Mouse (Mus musculus) midbrain, embryonic 15.5 days (tissue): ENCODE measurements at regions not wholly inside any gene's neighbourhood (a gene's known extent, or its start where the extent isn't known, plus 50 kb on each side); places are given as distances from the start of the nearest gene placed in this dataset.

Source experiments
- ATAC-seq: fragments of 200-750 bp; cut with Nextera tagmentation; replicated peaks from 2 replicates; pipeline ENCODE4 v1.8.0; 2017; ENCODE audit warnings: moderate TSS enrichment
- H3K27ac ChIP-seq: fragments of 300-500 bp; sonication (generic); 2 replicates; pipeline ENCODE4 v1.5.1; 2015; ENCODE audit warnings: mild to moderate bottlenecking, inconsistent platforms
- H3K27me3 ChIP-seq: fragments of 300-500 bp; sonication (generic); replicated peaks from 2 replicates; pipeline ENCODE4 v1.6.1; 2015; ENCODE audit warnings: inconsistent platforms
- H3K36me3 ChIP-seq: fragments of 300-500 bp; sonication (generic); replicated peaks from 2 replicates; pipeline ENCODE4 v1.6.1; 2015; ENCODE audit warnings: inconsistent platforms
- H3K4me1 ChIP-seq: fragments of 300-500 bp; sonication (generic); 2 replicates; pipeline ENCODE4 v1.6.1; 2015; ENCODE audit warnings: inconsistent platforms
- H3K4me2 ChIP-seq: fragments of 300-500 bp; sonication (generic); 2 replicates; pipeline ENCODE4 v1.6.1; 2015; ENCODE audit warnings: inconsistent platforms, mild to moderate bottlenecking, moderate library complexity
- H3K4me3 ChIP-seq: fragments of 300-500 bp; sonication (generic); 2 replicates; pipeline ENCODE4 v1.5.1; 2015; ENCODE audit warnings: mild to moderate bottlenecking, inconsistent platforms
- H3K9ac ChIP-seq: fragments of 300-500 bp; sonication (generic); 2 replicates; pipeline ENCODE4 v1.6.1; 2015; ENCODE audit warnings: mild to moderate bottlenecking, inconsistent platforms
- H3K9me3 ChIP-seq: fragments of 300-500 bp; sonication (generic); 2 replicates; pipeline ENCODE4 v1.6.1; 2016; ENCODE audit warnings: inconsistent platforms
- WGBS: fragments of 180-500 bp; shearing (Covaris S2); methylation state at CpG from one replicate; pipeline ENCODE4 v1.1.7; 2015; ENCODE audit warnings: mixed read lengths; 5-methylcytosine and 5-hydroxymethylcytosine counted together

DNA sequence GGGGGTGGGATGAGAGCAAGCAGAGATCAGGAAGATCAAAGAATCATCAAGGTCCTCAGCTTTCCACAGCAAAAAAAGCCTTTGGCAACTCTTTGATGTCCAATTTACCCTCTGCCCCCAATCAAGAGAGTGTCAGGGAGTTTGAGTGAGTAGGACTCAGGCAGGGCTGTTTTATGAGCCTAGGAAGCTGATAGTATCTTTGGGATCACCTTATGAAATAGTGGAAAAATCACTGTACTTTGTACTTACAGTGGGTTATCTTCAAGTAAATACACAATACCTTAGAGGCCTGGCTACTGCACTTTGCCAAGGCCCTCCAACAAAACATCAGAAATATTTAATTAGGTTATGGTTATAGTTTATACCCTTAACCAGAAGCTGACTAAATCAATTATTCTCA is 1085.4 kb downstream of the Slc22a22 start:
- Histone ChIP-seq H3K27me3 (no peaks in the 10 kb centered on the region), H3K9ac (no peak overlapping the region), H3K36me3 (no peaks in the 10 kb centered on the region), H3K4me3 (no peak overlapping the region), H3K9me3 (no peaks in the 10 kb centered on the region), H3K27ac (no peak overlapping the region), H3K4me2 (no peak overlapping the region), H3K4me1 (no peaks in the 10 kb centered on the region)
- ATAC-seq: no peak

DNA sequence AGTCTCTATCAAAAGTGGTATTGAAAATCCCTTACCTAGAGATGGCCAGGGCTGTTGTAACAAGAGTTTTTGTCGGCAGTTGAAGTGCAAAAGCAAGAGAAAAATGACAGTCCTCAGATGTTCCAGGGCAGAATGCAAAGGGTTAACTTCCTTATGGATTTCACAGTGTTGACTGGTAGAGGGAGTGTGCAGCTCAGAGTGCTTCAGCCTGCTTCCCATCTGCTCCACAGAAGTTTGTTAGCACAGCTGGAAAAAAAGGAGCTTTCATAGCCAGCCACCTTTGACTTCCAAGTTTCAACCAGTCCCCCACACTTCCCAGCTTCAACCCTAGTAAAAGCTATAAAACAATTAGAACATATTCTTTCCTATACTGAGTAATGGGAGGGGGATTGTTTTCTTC is 1098.9 kb downstream of the Slc22a22 start:
- Histone ChIP-seq H3K36me3 (no peaks in the 10 kb centered on the region), H3K4me3 (no peak overlapping the region), H3K4me2 (no peak overlapping the region), H3K27ac (no peak overlapping the region), H3K27me3 (no peaks in the 10 kb centered on the region), H3K9ac (no peak overlapping the region), H3K4me1 (no peaks in the 10 kb centered on the region), H3K9me3 (no peaks in the 10 kb centered on the region)
- no peak for ATAC-seq
- 79% methylated on average over 1 of the region's 1 CpGs for WGBS

DNA sequence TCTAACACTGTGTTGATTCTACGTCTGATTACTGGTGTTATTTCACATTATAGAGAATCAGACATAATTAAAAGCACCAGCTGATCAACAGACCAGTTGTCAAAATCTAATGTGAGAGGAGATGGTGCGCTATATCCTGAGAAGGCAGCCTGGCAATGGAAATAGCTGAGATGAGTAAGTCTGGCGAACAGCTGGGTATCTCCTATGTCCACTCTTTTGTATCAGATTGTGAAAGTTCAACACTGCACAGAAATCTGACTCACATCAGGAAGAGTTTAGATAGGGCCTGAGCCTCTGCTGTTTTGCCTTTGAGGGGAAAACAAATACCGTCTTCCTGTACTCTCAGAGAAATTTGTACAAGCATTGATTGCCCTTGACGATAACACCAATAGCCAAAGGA is 1126.5 kb downstream of the Slc22a22 start:
- WGBS: 87% methylated on average over 5 of the region's 5 CpGs
- ATAC-seq: no peak
- H3K4me3 ChIP-seq: no peak overlapping the region
- no peaks in the 10 kb centered on the region for H3K9me3 ChIP-seq
- H3K36me3 ChIP-seq: no peaks in the 10 kb centered on the region
- no peaks in the 10 kb centered on the region for H3K4me1 ChIP-seq
- no peak overlapping the region for H3K4me2 ChIP-seq
- H3K27ac ChIP-seq: no peak overlapping the region
- H3K27me3 ChIP-seq: no peaks in the 10 kb centered on the region
- no peak overlapping the region for H3K9ac ChIP-seq

DNA sequence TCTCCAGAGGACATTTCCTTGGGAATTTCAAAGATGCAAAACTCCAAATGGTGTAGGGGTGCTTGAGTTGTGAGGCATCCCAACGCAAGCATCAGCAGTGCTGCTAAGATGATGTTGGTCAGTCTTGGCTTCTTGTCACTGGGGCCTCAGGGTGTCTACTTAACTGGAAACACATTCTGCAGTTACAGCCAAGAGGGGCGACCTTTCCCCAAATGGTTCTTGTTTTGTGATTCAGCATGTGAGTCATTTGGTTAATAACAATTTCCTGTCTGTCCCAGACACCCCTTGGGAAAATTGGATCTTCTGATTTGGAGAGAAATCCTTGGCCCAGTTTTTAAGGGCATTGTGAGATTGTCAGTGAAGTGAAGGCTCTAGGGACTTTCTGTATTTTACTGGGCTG is 1131.3 kb downstream of the Slc22a22 start:
- Histone ChIP-seq H3K27ac (no peak overlapping the region), H3K9me3 (no peaks in the 10 kb centered on the region), H3K4me1 (no peaks in the 10 kb centered on the region), H3K36me3 (no peaks in the 10 kb centered on the region), H3K27me3 (no peaks in the 10 kb centered on the region), H3K4me3 (no peak overlapping the region), H3K4me2 (no peak overlapping the region), H3K9ac (no peak overlapping the region)
- no peak for ATAC-seq
- 77% methylated on average over 2 of the region's 2 CpGs for WGBS

DNA sequence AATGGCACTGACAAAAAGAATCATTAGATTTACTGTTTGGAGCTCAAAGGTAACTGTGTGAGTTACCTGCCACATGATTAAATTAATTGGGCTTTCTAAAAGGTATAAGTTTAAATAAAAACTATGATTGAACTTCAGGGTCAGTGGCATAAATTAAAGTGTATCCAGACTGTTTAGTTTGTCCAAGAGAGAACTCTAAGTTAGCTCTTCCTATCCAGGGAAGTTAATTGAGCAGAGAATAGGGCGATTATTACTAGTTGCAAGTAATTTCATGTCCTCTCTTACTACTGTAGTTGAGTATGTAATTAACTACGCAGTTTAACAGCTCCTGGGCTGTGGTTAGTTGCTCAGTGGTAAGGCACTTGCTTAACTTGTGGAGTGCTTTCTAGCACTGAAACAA is 1132.5 kb downstream of the Slc22a22 start:
- no peak overlapping the region for H3K4me3 ChIP-seq
- WGBS: 83% methylated on average over 2 of the region's 2 CpGs
- H3K27ac ChIP-seq: no peak overlapping the region
- no peak for ATAC-seq
- H3K27me3 ChIP-seq: no peaks in the 10 kb centered on the region
- H3K9me3 ChIP-seq: no peaks in the 10 kb centered on the region
- H3K36me3 ChIP-seq: no peaks in the 10 kb centered on the region
- H3K4me1 ChIP-seq: no peaks in the 10 kb centered on the region
- no peak overlapping the region for H3K4me2 ChIP-seq
- H3K9ac ChIP-seq: no peak overlapping the region

DNA sequence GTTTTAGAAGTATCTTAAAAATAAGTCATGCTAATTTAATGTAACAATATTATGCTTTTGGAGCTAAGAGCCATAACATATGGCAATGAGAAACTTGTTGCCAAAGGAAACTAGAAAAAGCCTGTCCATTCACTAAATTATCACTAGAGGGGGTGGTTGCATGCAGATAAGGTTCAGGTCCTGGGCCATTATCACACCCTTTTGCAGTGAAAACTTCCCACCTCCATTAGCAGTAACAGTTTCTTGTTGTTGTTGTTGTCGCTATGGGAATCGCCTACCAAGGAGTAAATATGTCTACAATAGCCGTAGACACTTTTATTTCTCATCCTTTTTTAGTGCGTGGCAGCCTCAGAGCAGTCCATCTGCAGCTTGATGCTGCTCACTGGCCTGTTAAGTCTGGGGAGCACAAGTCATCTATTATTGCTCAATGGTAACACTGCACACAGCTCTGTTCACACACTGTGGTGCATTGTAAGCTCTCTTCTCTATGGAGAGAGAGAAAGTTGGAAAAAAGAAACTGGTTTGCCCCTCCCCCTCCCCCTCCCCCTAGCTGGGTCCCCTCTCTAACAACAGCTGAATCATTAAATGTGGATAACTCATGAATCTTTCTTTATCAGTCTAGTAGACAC is 1133.0 kb downstream of the Slc22a22 start:
- ATAC-seq: 0 out of 2 replicates have a peak, but pooled peaks have one; percentile 37
- no peaks in the 10 kb centered on the region for H3K36me3 ChIP-seq
- no peaks in the 10 kb centered on the region for H3K9me3 ChIP-seq
- H3K4me3 ChIP-seq: no peak overlapping the region
- no peak overlapping the region for H3K9ac ChIP-seq
- no peak overlapping the region for H3K4me2 ChIP-seq
- H3K4me1 ChIP-seq: no peaks in the 10 kb centered on the region
- WGBS: 32% methylated on average over 4 of the region's 4 CpGs
- no peak overlapping the region for H3K27ac ChIP-seq
- no peaks in the 10 kb centered on the region for H3K27me3 ChIP-seq

DNA sequence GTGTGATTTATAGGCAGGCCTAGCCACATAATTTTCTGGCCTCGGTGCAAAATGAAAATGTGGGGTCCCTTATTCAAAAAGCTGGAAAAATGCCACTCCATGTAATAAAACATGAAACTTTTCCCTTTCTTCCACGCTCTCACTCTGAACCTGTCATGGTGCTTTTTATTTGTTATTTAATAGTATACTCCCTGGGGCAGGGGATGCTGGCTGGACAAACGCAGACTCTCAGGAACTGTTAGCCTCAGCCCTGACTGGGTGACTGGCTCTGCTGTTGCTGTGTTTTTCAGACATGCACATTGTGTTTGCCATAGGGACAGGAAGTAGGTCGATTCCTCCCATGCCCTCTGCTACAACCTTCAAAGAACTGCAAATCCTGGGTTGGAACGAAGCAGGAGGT is 1139.5 kb downstream of the Slc22a22 start:
- no peaks in the 10 kb centered on the region for H3K4me1 ChIP-seq
- no peak for ATAC-seq

DNA sequence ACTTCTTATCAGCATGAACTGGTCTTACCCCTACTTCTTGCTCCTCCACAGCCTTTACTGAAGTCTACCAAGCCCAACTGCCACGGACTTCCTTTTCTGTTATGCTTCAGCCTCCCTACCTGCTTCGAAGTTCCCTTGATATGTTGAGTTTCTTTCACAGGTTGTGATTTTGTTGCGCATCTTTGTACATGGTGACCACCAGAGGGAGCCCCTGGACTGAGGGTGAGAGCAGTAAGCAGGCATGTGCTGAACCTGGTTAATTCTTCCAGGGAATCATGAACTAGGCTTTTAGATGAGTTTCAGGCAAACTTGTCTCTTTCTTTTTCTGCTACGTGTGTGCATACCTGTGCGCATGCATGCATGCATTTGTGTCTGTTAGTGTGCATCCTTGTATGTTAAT is 1141.0 kb downstream of the Slc22a22 start:
- no peak overlapping the region for H3K9ac ChIP-seq
- H3K27me3 ChIP-seq: no peaks in the 10 kb centered on the region
- no peaks in the 10 kb centered on the region for H3K36me3 ChIP-seq
- ATAC-seq: peak; percentile 62; the same call in 1 of the 2 replicates
- H3K4me1 ChIP-seq: no peaks in the 10 kb centered on the region
- H3K4me2 ChIP-seq: no peak overlapping the region
- WGBS: 40% methylated on average over 5 of the region's 5 CpGs
- no peaks in the 10 kb centered on the region for H3K9me3 ChIP-seq
- H3K4me3 ChIP-seq: no peak overlapping the region
- no peak overlapping the region for H3K27ac ChIP-seq

More for the DNA sequence above, 1139.5 kb downstream of the Slc22a22 start:
- no peaks in the 10 kb centered on the region for H3K36me3 ChIP-seq
- no peak overlapping the region for H3K4me2 ChIP-seq
- H3K9me3 ChIP-seq: no peaks in the 10 kb centered on the region
- H3K27me3 ChIP-seq: no peaks in the 10 kb centered on the region
- no peak overlapping the region for H3K9ac ChIP-seq
- no peak overlapping the region for H3K27ac ChIP-seq
- 67% methylated on average over 5 of the region's 5 CpGs for WGBS
- no peak overlapping the region for H3K4me3 ChIP-seq

DNA sequence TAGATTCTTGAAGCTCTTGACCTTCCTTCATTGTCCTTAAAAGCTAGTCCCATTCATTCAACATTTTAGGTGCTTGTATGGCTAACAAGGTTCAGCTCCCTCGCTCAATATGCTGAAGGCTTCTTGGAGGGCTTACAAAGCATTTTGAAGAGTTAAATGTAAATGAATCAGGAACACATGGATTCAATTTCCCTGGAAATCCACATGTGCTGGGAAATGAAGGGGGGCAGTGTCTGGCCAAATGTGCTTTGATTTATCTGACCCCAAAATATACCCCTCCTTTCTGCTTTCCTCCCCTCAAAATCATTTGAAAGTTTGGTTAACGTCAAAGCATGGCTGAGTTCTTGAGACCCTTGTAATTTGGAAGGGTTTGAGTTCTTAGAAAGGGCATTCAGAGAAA is 1142.4 kb downstream of the Slc22a22 start:
- no peak overlapping the region for H3K4me2 ChIP-seq
- WGBS: 68% methylated on average over 2 of the region's 2 CpGs
- no peaks in the 10 kb centered on the region for H3K9me3 ChIP-seq
- H3K4me3 ChIP-seq: no peak overlapping the region
- no peak overlapping the region for H3K27ac ChIP-seq
- ATAC-seq: no peak
- H3K36me3 ChIP-seq: no peaks in the 10 kb centered on the region
- no peaks in the 10 kb centered on the region for H3K4me1 ChIP-seq
- H3K9ac ChIP-seq: no peak overlapping the region
- no peaks in the 10 kb centered on the region for H3K27me3 ChIP-seq

DNA sequence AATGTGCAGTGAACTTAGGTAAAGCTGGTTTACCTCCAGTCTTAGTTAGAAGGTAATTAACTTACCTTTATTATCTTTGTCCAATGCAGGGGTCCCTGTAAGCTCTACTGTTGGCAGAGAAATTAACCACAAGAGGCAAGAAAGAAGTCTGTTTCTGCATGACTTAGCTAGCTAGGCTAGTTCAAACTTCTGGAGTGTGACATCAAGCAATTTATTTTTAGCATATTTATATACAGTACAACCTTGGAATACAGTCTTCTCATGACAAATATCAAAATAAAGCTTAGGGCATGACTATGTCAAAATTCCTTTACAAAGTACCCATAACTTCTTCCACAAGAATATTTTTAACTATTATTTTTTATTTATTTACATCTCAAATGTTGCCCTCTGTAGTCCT is 1156.9 kb downstream of the Slc22a22 start:
- Histone ChIP-seq H3K36me3 (no peaks in the 10 kb centered on the region), H3K4me2 (no peak overlapping the region), H3K4me1 (no peaks in the 10 kb centered on the region), H3K9ac (no peak overlapping the region), H3K27ac (no peak overlapping the region), H3K27me3 (no peaks in the 10 kb centered on the region), H3K4me3 (no peak overlapping the region), H3K9me3 (no peaks in the 10 kb centered on the region)
- no peak for ATAC-seq

DNA sequence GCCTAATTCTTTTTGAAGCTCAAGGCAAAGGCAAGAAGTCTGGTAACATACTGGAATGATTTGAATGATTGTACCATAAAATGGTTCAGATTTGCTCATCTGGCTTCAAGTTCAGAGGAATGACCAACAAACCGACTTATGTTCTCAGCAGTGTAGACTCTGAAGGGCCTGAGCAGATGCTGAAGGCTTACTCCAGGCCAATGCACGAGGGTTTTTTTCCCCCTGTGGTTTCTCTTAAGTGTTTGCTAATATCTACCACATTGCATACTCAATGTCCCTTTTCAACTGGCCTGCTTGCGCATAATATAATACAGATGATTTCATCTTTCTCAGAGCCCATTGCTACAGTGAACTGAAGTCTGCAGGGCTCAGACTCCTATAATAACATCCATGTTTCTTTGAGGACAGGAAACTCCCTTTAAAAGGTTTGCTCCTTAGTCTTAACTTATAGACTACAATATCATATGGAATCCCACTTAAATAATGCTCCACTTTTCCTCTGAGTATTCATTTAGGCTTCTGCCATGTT is 1182.5 kb downstream of the Slc22a22 start:
- WGBS: 87% methylated on average over 3 of the region's 3 CpGs
- no peak for ATAC-seq

DNA sequence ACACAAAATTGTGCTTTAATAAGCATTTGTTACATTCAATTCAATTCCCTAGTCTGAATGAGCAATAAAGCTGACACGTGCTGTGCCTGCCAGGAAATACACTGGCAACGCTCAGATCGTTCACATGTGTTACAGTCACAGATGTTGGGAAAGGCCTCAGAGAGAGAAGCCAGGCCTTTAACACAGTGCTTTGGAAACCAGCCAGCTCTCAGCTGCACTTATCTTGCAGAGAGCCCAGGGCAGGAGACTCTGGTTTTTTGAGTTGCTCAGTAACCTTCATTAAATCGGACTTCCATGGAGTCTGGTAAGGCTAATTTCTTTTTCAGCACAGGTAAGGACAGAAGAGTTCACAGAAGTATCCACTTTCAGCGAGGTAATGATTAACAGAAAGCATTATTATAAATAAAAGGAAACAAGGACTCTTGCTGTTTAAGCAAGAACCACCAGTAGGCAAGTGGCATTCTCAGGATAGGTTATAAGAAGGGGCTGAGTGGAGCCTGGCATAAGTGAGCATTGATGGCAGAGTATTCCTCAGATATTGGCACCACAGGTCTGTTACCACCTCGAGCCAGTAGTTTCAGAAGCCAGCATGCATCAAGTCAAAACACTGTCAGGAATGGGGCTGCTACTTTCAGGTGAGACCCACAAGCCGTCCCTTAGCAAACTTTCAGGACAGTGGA is 1198.7 kb downstream of the Slc22a22 start:
- H3K9ac ChIP-seq: no peak overlapping the region
- no peaks in the 10 kb centered on the region for H3K9me3 ChIP-seq
- H3K27me3 ChIP-seq: no peaks in the 10 kb centered on the region
- 0 out of 2 replicates have a peak overlapping the region, but pooled peaks have one; percentile 25 for H3K27ac ChIP-seq
- peak; percentile 97 for ATAC-seq
- no peak overlapping the region for H3K4me2 ChIP-seq
- H3K4me1 ChIP-seq: peaks cover 11% of the 10 kb centered on the region
- whole genome bisulfite sequencing: 42% methylated on average over 7 of the region's 7 CpGs
- no peak overlapping the region for H3K4me3 ChIP-seq
- H3K36me3 ChIP-seq: no peaks in the 10 kb centered on the region

More for the DNA sequence above, 1182.5 kb downstream of the Slc22a22 start:
- no peaks in the 10 kb centered on the region for H3K36me3 ChIP-seq
- H3K4me2 ChIP-seq: no peak overlapping the region
- H3K4me3 ChIP-seq: no peak overlapping the region
- no peak overlapping the region for H3K9ac ChIP-seq
- no peaks in the 10 kb centered on the region for H3K27me3 ChIP-seq
- H3K27ac ChIP-seq: no peak overlapping the region
- no peaks in the 10 kb centered on the region for H3K4me1 ChIP-seq
- H3K9me3 ChIP-seq: no peaks in the 10 kb centered on the region

DNA sequence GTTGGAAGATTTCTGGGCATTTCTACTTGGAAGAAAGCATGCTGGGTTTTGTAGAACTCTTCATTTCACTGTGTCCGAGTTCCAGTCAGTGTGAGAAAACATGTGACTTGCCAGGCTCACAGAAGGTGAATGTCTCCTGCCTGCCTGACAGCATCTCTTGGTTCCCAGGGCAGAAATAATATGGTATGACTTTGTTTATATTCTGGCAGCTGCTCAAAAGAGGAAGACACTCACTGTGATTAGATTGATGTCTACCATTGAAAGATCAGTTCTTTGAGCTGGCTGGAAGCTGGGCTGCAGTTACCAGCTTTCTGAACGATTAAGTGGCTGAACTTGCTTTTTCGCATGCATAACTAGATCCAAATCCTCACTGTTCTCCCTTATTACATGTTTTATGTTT is 1199.4 kb downstream of the Slc22a22 start:
- Histone ChIP-seq H3K27me3 (no peaks in the 10 kb centered on the region), H3K4me2 (no peak overlapping the region), H3K9ac (no peak overlapping the region), H3K9me3 (no peaks in the 10 kb centered on the region), H3K4me1 (peaks cover 11% of the 10 kb centered on the region), H3K4me3 (no peak overlapping the region), H3K36me3 (no peaks in the 10 kb centered on the region), H3K27ac (peak overlapping the region; percentile 55; the same call in 1 of the 2 replicates)
- ATAC-seq: peak; percentile 77
- WGBS: 44% methylated on average over 3 of the region's 3 CpGs
